Mouse (Mus musculus) liver, adult 2 months (tissue): Measurements from ENCODE around the gene Apex2.

Experiments used
- CTCF ChIP-seq: fragments of 200-500 bp; IDR thresholded peaks from 2 replicates; pipeline ENCODE4 v1.5.1; 2011; ENCODE audit warnings: low read depth, low read length, control low read depth
- POLR2A ChIP-seq: fragments of 200-500 bp; IDR thresholded peaks from 2 replicates; pipeline ENCODE4 v1.6.1; 2011; ENCODE audit warnings: low read length, control low read depth; ENCODE audit not compliant: insufficient read depth; ENCODE audit errors: extremely low read depth

DNA sequence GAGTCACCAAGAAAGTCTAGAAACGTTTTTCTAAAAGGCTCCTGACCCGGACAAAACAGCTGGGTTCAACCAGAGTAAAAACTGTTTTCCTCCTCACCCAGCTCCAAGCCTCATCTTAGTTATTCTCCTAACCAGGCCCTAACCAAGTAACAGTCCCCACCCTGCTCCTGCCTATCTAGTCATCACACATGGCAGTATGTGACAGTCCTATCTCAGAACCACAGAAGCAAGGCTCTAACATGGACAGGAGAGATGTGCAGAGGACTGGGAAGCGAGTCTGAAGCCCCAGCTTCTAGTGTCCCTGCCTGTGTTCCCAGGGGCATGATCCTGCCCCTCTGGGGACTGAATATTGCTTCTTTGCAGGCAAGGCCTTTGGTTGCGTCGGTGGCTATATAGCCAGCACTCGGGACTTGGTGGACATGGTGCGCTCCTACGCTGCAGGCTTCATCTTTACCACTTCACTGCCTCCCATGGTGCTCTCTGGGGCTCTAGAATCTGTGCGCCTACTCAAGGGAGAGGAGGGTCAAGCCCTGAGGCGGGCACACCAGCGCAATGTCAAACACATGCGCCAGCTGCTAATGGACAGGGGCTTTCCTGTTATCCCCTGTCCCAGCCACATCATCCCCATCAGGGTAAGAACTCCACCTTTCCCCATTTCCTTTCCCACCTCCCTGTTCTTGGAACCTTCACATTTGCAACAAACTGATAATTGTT is 24.9 kb downstream of the Apex2 start:
- no peak for TF ChIP-seq CTCF
- TF ChIP-seq POLR2A = no peak
